Mouse (Mus musculus): ENCODE results near the gene Gspt1. TPM values are rescaled to one million over a fixed set of nuclear protein-coding genes. Genes with fewer than 3 reads are reported as not detected.

Gene Gspt1
- polyA plus RNA-seq, 1 experiment from 2014 or later: 60.3 TPM

MicroRNAs encoded within 50 kb of the gene (microRNA counts, 519-probe panel; counts per million panel counts)
- 177 counts per million, percentile 53 among the panel's probes with 10 or more counts for microRNA mmu-miR-1945

Small RNA genes lying within 50 kb of the gene (microRNA-seq; reads per million reads assigned to microRNA genes)
- gene Mir1945: 7.5 reads per million, percentile 21 among the genes with 10 or more reads in this experiment

Other genes with a start within 250 kb of the Gspt1 start
- gene Snn, start 193.4 kb downstream of the Gspt1 start, polyA plus RNA-seq (2015; fragmentation: Nextera tagmentation; extraction: Ambion mirVana): 122 and 140 TPM in 2 replicates
- gene Litaf, start 188.2 kb downstream of the Gspt1 start, polyA plus RNA-seq (2015; fragmentation: Nextera tagmentation; extraction: Ambion mirVana): 59.2 and 59.3 TPM in 2 replicates
- 26.0 and 26.4 TPM in 2 replicates for gene Txndc11, start 119.7 kb downstream of the Gspt1 start, polyA plus RNA-seq (2015; fragmentation: Nextera tagmentation; extraction: Ambion mirVana)
- gene Zc3h7a, start 77.9 kb downstream of the Gspt1 start, polyA plus RNA-seq (2015; fragmentation: Nextera tagmentation; extraction: Ambion mirVana): 75.4 and 79.6 TPM in 2 replicates
- 191 and 193 TPM in 2 replicates for gene Rsl1d1, start 51.0 kb downstream of the Gspt1 start, polyA plus RNA-seq (2015; fragmentation: Nextera tagmentation; extraction: Ambion mirVana)
- gene Tnfrsf17, start 59.5 kb upstream of the Gspt1 start, polyA plus RNA-seq (2015; fragmentation: Nextera tagmentation; extraction: Ambion mirVana): 0.21 TPM in 1 of 2 replicates, not detected in the other
- gene Snx29, start 68.6 kb upstream of the Gspt1 start, polyA plus RNA-seq (2015; fragmentation: Nextera tagmentation; extraction: Ambion mirVana): 13.0 and 15.7 TPM in 2 replicates